Mouse (Mus musculus): ENCODE results near the gene Prps1.

DNA sequence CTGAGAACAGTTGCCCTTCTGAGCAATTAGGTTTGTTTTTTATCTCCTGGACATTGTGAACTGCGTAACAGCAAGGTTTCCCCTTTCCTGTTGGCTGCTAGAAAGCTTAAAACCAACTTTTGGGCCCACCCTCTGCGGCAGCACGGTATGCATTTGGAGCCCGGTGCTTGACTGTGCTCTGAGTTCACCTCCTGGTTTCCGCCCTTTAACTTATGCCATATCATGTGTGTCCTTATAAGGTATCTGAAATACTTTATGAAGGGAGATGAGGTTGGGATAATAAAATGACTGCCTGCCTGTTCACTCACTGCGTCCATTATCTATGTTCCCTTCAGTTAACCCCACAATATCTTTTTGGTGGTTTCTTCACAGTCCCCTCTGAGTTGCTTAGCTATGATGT lies 37.8 kb downstream of the Prps1 start:
- TF ChIP-seq CTCF (IDR thresholded peaks at IDR 0.05; ENCODE audit: insufficient read depth, low read depth, low read length) (no peak), POLR2A (IDR thresholded peaks at IDR 0.05; ENCODE audit: insufficient read depth, low read depth, low read length) (no peak)
